Mouse (Mus musculus) lung, embryonic 14.5 days (tissue): ENCODE results near the gene Kcnk18. TPM values are rescaled to one million over a fixed set of nuclear protein-coding genes. Genes with fewer than 3 reads are reported as not detected.

Source experiments
- ATAC-seq: fragments of 200-750 bp; cut with Nextera tagmentation; 2 replicates; pipeline ENCODE4 v1.8.0; 2017; ENCODE audit warnings: mild to moderate bottlenecking, moderate TSS enrichment, moderate library complexity; ENCODE audit not compliant: insufficient read depth
- DNase-seq: peaks from one replicate; pipeline ENCODE4 v3.0.0-alpha.2; 2015
- H3K27ac ChIP-seq: fragments of 300-500 bp; sonication (generic); 2 replicates; pipeline ENCODE4 v1.5.1; 2014; ENCODE audit warnings: low read depth, mild to moderate bottlenecking, moderate library complexity
- H3K27me3 ChIP-seq: fragments of 300-500 bp; sonication (generic); 2 replicates; pipeline ENCODE4 v1.6.1; 2014; ENCODE audit warnings: low read length, control low read depth; ENCODE audit not compliant: insufficient read depth
- H3K36me3 ChIP-seq: fragments of 300-500 bp; sonication (generic); 2 replicates; pipeline ENCODE4 v1.6.1; 2014; ENCODE audit warnings: control low read depth; ENCODE audit not compliant: insufficient read depth
- H3K4me1 ChIP-seq: fragments of 300-500 bp; sonication (generic); 2 replicates; pipeline ENCODE4 v1.6.1; 2014; ENCODE audit warnings: antibody characterized with exemption, control low read depth; ENCODE audit not compliant: insufficient read depth
- H3K4me2 ChIP-seq: fragments of 300-500 bp; sonication (generic); 2 replicates; pipeline ENCODE4 v1.6.1; 2014; ENCODE audit warnings: mild to moderate bottlenecking
- H3K4me3 ChIP-seq: fragments of 300-500 bp; sonication (generic); 2 replicates; pipeline ENCODE4 v1.5.1; 2014; ENCODE audit warnings: low read depth, low read length
- H3K9ac ChIP-seq: fragments of 300-500 bp; sonication (generic); 2 replicates; pipeline ENCODE4 v1.6.1; 2014
- H3K9me3 ChIP-seq: fragments of 300-500 bp; sonication (generic); 2 replicates; pipeline ENCODE4 v1.6.1; 2016; ENCODE audit warnings: low read depth, low read length, control low read depth
- CTCF ChIP-seq: IDR thresholded peaks from 2 replicates; pipeline ENCODE4 v1.5.1; 2016; ENCODE audit warnings: antibody characterized with exemption, low read depth
- WGBS: fragments of 180-500 bp; shearing (Covaris S2); extraction: QIAGEN DNeasy Blood & Tissue Kit; methylation state at CpG from one replicate; pipeline ENCODE4 v1.1.7; 2014; 5-methylcytosine and 5-hydroxymethylcytosine counted together
- polyA plus RNA-seq: library from polyadenylated mRNA; unstranded; fragments of >200 nt; fragmentation: Nextera tagmentation; extraction: Ambion mirVana; gene quantifications from 2 replicates; pipeline ENCODE4 v1.2.1, GENCODE M21; 2014

Gene Kcnk18
- polyA plus RNA-seq, 1 experiment from 2014 or later = not detected

DNA sequence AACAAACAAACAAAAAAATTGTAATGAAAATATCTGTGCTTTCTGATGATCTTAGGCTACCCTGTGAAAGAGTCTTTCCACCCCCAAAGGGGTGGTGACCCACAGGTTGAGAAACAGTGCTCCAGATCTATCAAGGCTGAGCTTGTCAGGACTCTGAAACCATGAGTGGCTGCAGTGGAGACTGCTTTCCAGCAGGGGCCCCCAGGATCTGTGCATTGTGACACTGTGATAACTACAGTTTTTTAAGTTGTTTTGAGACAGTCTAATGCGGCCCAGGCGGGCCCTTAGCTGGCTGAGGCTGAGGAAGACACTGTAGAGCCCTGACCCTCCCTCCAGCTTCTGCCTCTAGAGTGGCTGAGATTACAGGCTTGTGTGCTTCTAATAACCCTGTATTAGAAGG lies 24.0 kb downstream of the Kcnk18 start:
- Histone ChIP-seq H3K4me1 (no peaks in the 10 kb centered on the region), H3K27ac (no peak overlapping the region), H3K9ac (no peak overlapping the region), H3K9me3 (no peaks in the 10 kb centered on the region), H3K4me3 (no peak overlapping the region), H3K4me2 (no peak overlapping the region), H3K27me3 (no peaks in the 10 kb centered on the region), H3K36me3 (no peaks in the 10 kb centered on the region)
- ATAC-seq (no peak), DNase-seq (no peak)
- WGBS = 44% methylated on average over 2 of the region's 2 CpGs
- no peak for TF ChIP-seq CTCF

DNA sequence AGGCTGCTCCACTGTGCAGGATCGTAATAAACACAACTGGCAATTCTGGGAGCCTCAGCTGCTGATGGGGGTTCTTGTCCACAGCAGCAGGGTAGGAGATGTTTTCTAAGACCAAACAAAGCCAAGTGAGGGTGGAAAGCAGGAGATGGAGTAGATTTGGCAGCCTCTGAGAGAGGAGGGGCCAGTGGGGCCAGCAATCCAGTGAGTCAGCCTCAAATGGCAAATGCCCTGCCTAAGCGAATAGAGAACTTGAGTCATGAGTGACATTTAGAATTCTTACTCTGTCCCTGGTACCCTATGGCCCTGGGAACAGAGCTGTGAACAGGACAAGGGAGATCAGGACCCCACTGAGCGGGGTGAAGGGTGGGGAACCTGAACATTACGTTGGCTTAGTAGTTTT lies 29.1 kb downstream of the Kcnk18 start:
- H3K4me2 ChIP-seq = no peak overlapping the region
- H3K4me1 ChIP-seq = no peaks in the 10 kb centered on the region
- TF ChIP-seq CTCF = no peak
- DNase-seq = no peak
- no peak overlapping the region for H3K4me3 ChIP-seq
- 76% methylated on average over 4 of the region's 4 CpGs for WGBS
- H3K27ac ChIP-seq = no peak overlapping the region
- no peaks in the 10 kb centered on the region for H3K27me3 ChIP-seq
- ATAC-seq = no peak
- H3K9me3 ChIP-seq = no peaks in the 10 kb centered on the region
- H3K36me3 ChIP-seq = no peaks in the 10 kb centered on the region
- no peak overlapping the region for H3K9ac ChIP-seq

DNA sequence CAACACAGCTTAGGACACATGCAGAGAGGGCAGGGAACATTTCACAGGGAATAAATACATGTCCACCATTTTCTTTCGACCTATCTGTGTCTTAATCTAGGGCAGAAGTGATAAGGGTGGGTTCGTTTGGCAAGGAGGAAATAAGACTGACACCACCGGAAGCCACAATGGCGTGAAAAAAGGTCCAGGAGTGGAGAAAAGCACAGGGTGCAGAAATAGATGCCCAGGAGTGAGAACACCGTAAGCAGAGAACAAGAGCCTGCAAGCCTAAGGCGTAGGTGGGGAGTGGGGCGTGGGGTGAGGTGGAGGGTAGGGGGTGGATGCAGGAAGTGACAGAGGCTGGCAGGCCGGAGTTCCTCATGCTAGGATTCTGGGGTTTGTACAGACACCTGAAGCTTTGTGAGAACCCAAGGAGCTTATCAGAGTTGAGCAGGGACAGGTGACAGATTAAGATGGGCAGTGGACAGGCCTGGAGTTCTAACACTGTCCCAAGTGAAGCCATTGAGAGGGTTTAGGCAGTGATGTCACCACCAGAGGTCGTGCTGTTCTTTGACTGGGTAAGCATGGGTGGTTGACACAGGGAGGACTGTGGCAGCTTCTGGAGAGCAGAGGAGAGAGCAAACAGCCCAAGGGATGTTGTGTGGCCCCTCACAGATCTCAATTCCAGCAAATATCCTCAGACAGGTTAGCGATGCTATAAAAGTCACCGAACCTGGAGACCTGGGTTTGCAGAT lies 29.7 kb downstream of the Kcnk18 start:
- no peaks in the 10 kb centered on the region for H3K36me3 ChIP-seq
- no peaks in the 10 kb centered on the region for H3K27me3 ChIP-seq
- no peak overlapping the region for H3K4me3 ChIP-seq
- WGBS = 68% methylated on average over 11 of the region's 11 CpGs
- no peak for ATAC-seq
- H3K4me1 ChIP-seq = no peaks in the 10 kb centered on the region
- no peak overlapping the region for H3K9ac ChIP-seq
- no peaks in the 10 kb centered on the region for H3K9me3 ChIP-seq
- DNase-seq = peak; percentile 14
- peak; percentile 19; the same call in 1 of the 2 replicates for TF ChIP-seq CTCF
- H3K4me2 ChIP-seq = no peak overlapping the region
- H3K27ac ChIP-seq = no peak overlapping the region

DNA sequence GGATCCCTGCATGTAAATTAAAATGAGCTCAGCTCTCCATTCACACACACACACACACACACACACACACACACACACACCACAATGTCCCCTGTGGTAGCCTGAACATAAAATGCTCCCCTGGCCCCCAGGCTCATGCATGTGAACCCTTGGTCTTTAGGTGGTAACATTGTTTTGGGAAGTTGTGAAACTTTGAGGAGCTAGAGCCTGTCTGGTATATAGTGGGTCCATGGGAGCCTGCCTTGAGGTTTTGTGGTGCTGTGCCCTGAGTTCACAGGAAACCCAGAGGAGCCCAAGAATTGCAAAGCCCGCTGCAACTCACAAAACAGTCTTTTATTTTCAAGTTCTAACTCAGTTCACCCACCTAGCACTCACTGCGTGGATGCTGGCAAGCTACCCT lies 33.6 kb downstream of the Kcnk18 start:
- Histone ChIP-seq H3K27me3 (no peaks in the 10 kb centered on the region), H3K9me3 (0 out of 2 replicates have a peak, but pooled peaks cover 4% of the 10 kb centered on the region), H3K27ac (no peak overlapping the region), H3K4me2 (no peak overlapping the region), H3K4me3 (no peak overlapping the region), H3K4me1 (no peaks in the 10 kb centered on the region), H3K9ac (no peak overlapping the region), H3K36me3 (no peaks in the 10 kb centered on the region)
- whole genome bisulfite sequencing = 71% methylated on average over 2 of the region's 2 CpGs
- ATAC-seq (no peak), DNase-seq (no peak)
- TF ChIP-seq CTCF = no peak

DNA sequence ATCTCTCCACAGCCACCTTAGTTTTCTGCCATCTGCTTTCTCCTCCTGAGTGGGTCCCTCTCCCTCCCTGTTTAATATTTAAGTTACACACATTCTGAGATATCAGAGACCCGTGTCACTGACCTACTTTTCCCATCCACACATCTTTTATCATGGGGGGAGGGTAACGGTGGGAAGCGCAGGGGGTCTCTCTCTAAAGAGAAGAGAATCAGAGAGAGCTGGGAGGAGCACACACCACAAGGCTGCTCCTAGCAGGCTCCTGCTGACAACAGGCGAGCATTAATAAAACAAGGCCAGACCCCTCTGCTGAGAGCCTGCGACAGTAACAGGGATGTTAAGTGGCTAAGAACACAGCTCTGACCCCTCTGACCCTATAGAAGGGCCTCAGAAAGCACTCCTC lies 40.6 kb downstream of the Kcnk18 start:
- Histone ChIP-seq H3K27me3 (peaks cover 25% of the 10 kb centered on the region), H3K4me2 (no peak overlapping the region), H3K27ac (no peak overlapping the region), H3K4me3 (no peak overlapping the region), H3K9ac (no peak overlapping the region), H3K36me3 (no peaks in the 10 kb centered on the region), H3K4me1 (peaks cover 4% of the 10 kb centered on the region; the same call in 1 of the 2 replicates), H3K9me3 (0 out of 2 replicates have a peak, but pooled peaks cover 4% of the 10 kb centered on the region)
- TF ChIP-seq CTCF = no peak
- WGBS = 28% methylated on average over 5 of the region's 5 CpGs
- ATAC-seq = no peak
- no peak for DNase-seq

DNA sequence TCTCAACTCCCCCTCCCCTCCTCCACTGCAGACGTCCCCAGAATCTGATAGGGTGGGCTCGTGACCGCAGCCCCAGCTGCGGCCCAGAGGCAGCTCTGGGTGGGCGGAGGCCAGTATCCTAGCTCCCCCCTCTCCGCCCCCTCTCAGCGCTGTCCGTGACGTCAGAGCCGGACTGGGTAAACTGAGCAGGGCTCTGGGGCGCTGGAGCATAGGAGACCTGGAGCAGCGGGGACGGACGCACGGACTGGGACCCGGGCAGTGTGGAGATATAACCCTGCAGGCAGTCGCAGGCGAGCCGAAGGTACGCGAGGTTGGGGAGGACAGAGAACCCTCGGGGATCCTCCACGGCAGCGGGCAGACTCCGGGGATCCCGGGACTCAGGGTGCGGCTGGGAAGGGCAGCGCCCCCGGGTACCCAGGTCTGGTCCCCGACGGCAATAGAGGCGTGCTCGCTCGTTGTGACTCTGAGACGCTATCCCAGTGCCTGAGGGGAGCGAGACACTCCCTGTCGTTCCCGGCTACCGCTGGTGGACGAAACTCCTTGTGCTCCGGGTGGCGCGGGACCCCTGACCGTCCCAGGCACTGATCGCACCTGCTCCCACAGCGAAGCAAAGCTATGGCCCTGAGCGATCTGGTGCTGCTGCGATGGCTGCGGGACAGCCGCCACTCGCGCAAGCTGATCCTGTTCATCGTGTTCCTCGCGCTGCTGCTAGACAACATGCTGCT lies 41.9 kb downstream of the Kcnk18 start, which contains the start of gene Slc18a2:
Gene Slc18a2 (plus strand): TSS at position 179 of the 725 bp plus-strand sequence.
- H3K4me3 ChIP-seq = peak within 1 kb of the TSS; percentile 42
- peaks cover 4% of the 10 kb centered on the region; the same call in 1 of the 2 replicates for H3K4me1 ChIP-seq
- under 1% methylated on average over 55 of the region's 55 CpGs for WGBS
- no peaks in the 10 kb centered on the region for H3K36me3 ChIP-seq
- no peak for TF ChIP-seq CTCF
- H3K27me3 ChIP-seq = peaks cover 25% of the 10 kb centered on the region
- H3K27ac ChIP-seq = no peak within 1 kb of the TSS
- DNase-seq (peak; percentile 64), ATAC-seq (peak; percentile 87)
- H3K9me3 ChIP-seq = 0 out of 2 replicates have a peak, but pooled peaks cover 4% of the 10 kb centered on the region
- H3K9ac ChIP-seq = peak within 1 kb of the TSS; percentile 44; the same call in 1 of the 2 replicates
- peak within 1 kb of the TSS; percentile 79 for H3K4me2 ChIP-seq

DNA sequence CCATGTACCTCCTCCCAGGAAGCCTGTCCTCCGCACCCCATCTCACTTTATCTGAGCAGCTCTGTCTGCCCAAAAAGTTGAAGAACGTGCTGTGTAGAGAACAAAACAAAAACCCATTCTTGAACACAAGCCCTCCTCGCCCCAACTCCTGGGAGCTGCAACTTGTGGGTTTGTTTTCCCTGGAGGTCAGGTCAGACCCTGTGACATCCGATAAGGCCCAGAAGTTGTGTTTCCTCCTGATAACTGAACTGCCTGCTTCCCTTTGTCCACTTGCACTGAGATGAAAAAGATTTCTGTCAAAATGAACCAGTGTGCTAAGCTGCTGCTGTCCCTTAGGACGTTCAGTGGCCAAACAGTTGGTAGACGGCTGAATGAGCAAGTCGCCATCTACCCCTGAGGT lies 42.6 kb downstream of the Kcnk18 start:
- no peak for DNase-seq
- WGBS = 28% methylated on average over 7 of the region's 7 CpGs
- Histone ChIP-seq H3K4me3 (no peak overlapping the region), H3K27ac (no peak overlapping the region), H3K9ac (no peak overlapping the region), H3K9me3 (0 out of 2 replicates have a peak, but pooled peaks cover 4% of the 10 kb centered on the region), H3K4me2 (peak overlapping the region; percentile 79), H3K27me3 (peaks cover 25% of the 10 kb centered on the region), H3K36me3 (no peaks in the 10 kb centered on the region), H3K4me1 (peaks cover 4% of the 10 kb centered on the region; the same call in 1 of the 2 replicates)
- no peak for TF ChIP-seq CTCF
- ATAC-seq = no peak
